Mouse (Mus musculus): ENCODE measurements around the gene Bahcc1.

The Bahcc1 gene

GRCm38 (mm10) chr11:120206669-120207090 lies 26.1 kb upstream of the Bahcc1 start:
- DNase-seq (ENCODE audit: low read depth) = no peak

GRCm38 (mm10) chr11:120208848-120209247 lies 23.9 kb upstream of the Bahcc1 start:
- no peak for DNase-seq (ENCODE audit: low read depth)

GRCm38 (mm10) chr11:120209462-120209861 lies 23.3 kb upstream of the Bahcc1 start:
- DNase-seq (ENCODE audit: low read depth) = no peak

- DNase-seq (ENCODE audit: low read depth) = no peak
These were observed 17.0 kb upstream of the Bahcc1 start for GRCm38 (mm10) chr11:120215726-120216241.

GRCm38 (mm10) chr11:120216540-120217324 lies 16.0 kb upstream of the Bahcc1 start:
- no peak for DNase-seq (ENCODE audit: low read depth)

GRCm38 (mm10) chr11:120218176-120218856 lies 14.4 kb upstream of the Bahcc1 start:
- DNase-seq (ENCODE audit: low read depth) = no peak

GRCm38 (mm10) chr11:120218946-120219345 lies 13.8 kb upstream of the Bahcc1 start:
- DNase-seq (ENCODE audit: low read depth) = no peak

GRCm38 (mm10) chr11:120219916-120220522 lies 12.7 kb upstream of the Bahcc1 start:
- DNase-seq (ENCODE audit: low read depth) = no peak

GRCm38 (mm10) chr11:120220963-120221827 lies 11.6 kb upstream of the Bahcc1 start:
- DNase-seq (ENCODE audit: low read depth) = no peak

GRCm38 (mm10) chr11:120222425-120223104 lies 10.2 kb upstream of the Bahcc1 start:
- DNase-seq (ENCODE audit: low read depth) = no peak

- no peak for DNase-seq (ENCODE audit: low read depth)
These were observed 8.9 kb upstream of the Bahcc1 start for GRCm38 (mm10) chr11:120223586-120224487.

GRCm38 (mm10) chr11:120224488-120225255 lies 8.1 kb upstream of the Bahcc1 start:
- no peak for DNase-seq (ENCODE audit: low read depth)

- no peak for DNase-seq (ENCODE audit: low read depth)
These were observed 7.2 kb upstream of the Bahcc1 start for GRCm38 (mm10) chr11:120225256-120226195.

- no peak for DNase-seq (ENCODE audit: low read depth)
These were observed 6.1 kb upstream of the Bahcc1 start for GRCm38 (mm10) chr11:120226421-120227280.

- no peak for DNase-seq (ENCODE audit: low read depth)
These were observed 5.1 kb upstream of the Bahcc1 start for GRCm38 (mm10) chr11:120227571-120228051.

- DNase-seq (ENCODE audit: low read depth) = no peak
These were observed 4.4 kb upstream of the Bahcc1 start for GRCm38 (mm10) chr11:120228116-120228890.

Measured in fibroblast of lung, adult 2 months (primary cell).